Mouse (Mus musculus): ENCODE data around the gene Tsc2.

DNA sequence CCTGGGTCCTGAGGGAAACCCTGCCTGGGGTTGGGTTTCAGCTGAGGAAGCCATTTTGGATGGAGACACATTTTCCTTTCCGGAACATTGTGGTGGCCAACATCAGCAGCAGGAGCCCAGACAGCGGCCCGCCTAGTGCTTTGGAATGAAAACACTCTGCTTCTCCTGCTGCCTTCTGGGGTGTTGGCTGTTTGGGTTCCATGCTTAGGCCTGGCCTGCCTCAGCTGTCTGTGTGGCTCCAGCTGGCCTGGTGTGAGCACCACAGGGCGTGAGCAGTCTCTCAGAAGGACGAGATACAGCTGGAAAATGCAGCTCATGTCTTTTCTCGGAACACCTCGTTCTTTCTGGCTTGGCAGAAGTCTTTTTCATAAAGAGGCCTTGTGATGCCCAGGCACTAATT is 75.3 kb downstream of the Tsc2 start:
- no peak for TF ChIP-seq MAFK (IDR thresholded peaks at IDR 0.05; ENCODE audit: insufficient read depth, low read depth, low read length)
- TF ChIP-seq ZC3H11A (IDR thresholded peaks at IDR 0.05; ENCODE audit: borderline replicate concordance, low read depth, low read length) = no peak

Measured in ES-E14 (cell line).